Mouse (Mus musculus): ENCODE measurements around the gene Nwd1. TPM values are rescaled to one million over a fixed set of nuclear protein-coding genes. Genes with fewer than 3 reads are reported as not detected.

The Nwd1 gene
- polyA plus RNA-seq, 2 experiments: 0.15 to 0.21 TPM

DNA sequence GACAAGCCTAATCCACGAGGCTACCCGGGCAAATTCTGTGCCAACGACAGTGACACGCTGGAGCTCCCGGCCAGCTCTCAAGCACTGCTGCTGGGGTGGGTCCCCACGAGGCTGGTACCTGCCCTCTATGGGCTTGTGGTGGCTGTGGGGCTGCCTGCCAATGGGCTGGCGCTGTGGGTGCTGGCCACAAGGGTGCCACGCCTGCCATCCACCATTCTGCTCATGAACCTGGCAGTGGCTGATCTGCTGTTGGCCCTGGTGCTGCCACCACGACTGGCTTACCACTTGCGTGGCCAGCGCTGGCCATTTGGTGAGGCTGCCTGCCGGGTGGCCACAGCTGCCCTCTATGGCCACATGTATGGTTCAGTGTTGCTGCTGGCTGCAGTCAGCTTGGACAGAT is 115.8 kb downstream of the Nwd1 start:
- Histone ChIP-seq H3K4me3 (replicated peaks; ENCODE audit: low read length) (no peak overlapping the region), H3K27me3 (ENCODE audit: control insufficient read depth, insufficient read depth, low read length) (no peaks in the 10 kb centered on the region), H3K9me3 (ENCODE audit: control insufficient read depth, low read length) (no peaks in the 10 kb centered on the region), H3K4me1 (ENCODE audit: control insufficient read depth, insufficient read depth, low read length) (no peaks in the 10 kb centered on the region), H3K9ac (ENCODE audit: low read depth, low read length, severe bottlenecking) (no peak overlapping the region), H3K4me2 (replicated peaks; ENCODE audit: low read depth, low read length, severe bottlenecking) (no peak overlapping the region), H3K36me3 (ENCODE audit: control insufficient read depth, insufficient read depth, low read length) (peaks cover 15% of the 10 kb centered on the region), H3K27ac (replicated peaks; ENCODE audit: low read depth, low read length) (no peak overlapping the region)
- DNase-seq (ENCODE audit: low spot score) (no peak), ATAC-seq (ENCODE audit: low FRiP score, low read depth) (no peak)
- WGBS: 89% methylated on average over 12 of the region's 12 CpGs
- no peak for TF ChIP-seq POLR2A (IDR thresholded peaks at IDR 0.05; ENCODE audit: borderline replicate concordance, extremely low read depth, insufficient read depth, insufficient read length)

DNA sequence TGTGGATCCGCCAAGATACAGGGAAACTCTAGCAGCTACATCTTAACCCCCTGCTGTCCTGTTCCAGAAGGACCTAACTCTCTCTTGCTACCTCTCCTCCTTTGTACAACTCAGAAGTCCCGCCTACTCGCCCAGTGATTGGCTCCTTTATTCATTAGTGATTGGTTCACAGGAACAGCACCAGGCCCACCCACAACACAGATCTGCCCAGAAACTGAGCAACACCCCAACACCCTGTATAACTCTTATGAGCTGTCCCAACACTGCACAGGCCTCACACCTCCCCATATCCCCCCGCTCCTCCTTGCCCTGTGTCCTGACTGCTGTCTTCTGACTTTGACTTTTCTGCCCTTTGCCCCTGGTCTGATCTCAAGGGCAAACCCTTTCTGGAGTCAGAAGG is 119.2 kb downstream of the Nwd1 start:
- Histone ChIP-seq H3K9me3 (ENCODE audit: control insufficient read depth, low read length) (no peaks in the 10 kb centered on the region), H3K4me1 (ENCODE audit: control insufficient read depth, insufficient read depth, low read length) (no peaks in the 10 kb centered on the region), H3K27ac (replicated peaks; ENCODE audit: low read depth, low read length) (no peak overlapping the region), H3K4me2 (replicated peaks; ENCODE audit: low read depth, low read length, severe bottlenecking) (no peak overlapping the region), H3K9ac (ENCODE audit: low read depth, low read length, severe bottlenecking) (no peak overlapping the region), H3K4me3 (replicated peaks; ENCODE audit: low read length) (no peak overlapping the region), H3K27me3 (ENCODE audit: control insufficient read depth, insufficient read depth, low read length) (no peaks in the 10 kb centered on the region), H3K36me3 (ENCODE audit: control insufficient read depth, insufficient read depth, low read length) (no peaks in the 10 kb centered on the region)
- no peak for DNase-seq (ENCODE audit: low spot score)
- WGBS: 66% methylated on average over 4 of the region's 4 CpGs
- no peak for ATAC-seq (ENCODE audit: low FRiP score, low read depth)
- TF ChIP-seq POLR2A (IDR thresholded peaks at IDR 0.05; ENCODE audit: borderline replicate concordance, extremely low read depth, insufficient read depth, insufficient read length): no peak

DNA sequence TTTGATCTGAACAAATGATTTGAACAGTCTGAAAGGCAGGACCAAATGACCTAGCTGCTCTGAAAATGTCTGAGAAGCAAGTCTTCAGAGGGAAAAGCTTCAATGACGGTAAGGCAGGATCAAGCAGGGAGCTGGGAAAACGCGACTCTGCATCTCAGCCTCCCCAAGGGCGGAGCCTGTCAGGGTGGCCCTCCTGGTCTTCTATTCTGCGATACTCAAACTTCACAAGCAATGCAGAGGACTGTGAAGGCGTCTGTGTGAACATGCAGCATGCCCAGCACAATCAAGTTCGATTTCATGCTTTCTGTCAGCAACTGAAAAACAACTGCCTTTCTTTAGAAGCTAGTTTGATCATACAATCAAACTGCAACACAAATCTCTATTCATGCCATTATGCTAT is 120.3 kb downstream of the Nwd1 start:
- DNase-seq (ENCODE audit: low spot score) (no peak), ATAC-seq (ENCODE audit: low FRiP score, low read depth) (no peak)
- H3K27me3 ChIP-seq (ENCODE audit: control insufficient read depth, insufficient read depth, low read length): no peaks in the 10 kb centered on the region
- TF ChIP-seq POLR2A (IDR thresholded peaks at IDR 0.05; ENCODE audit: borderline replicate concordance, extremely low read depth, insufficient read depth, insufficient read length): no peak
- no peaks in the 10 kb centered on the region for H3K4me1 ChIP-seq (ENCODE audit: control insufficient read depth, insufficient read depth, low read length)
- no peak overlapping the region for H3K4me3 ChIP-seq (replicated peaks; ENCODE audit: low read length)
- H3K36me3 ChIP-seq (ENCODE audit: control insufficient read depth, insufficient read depth, low read length): no peaks in the 10 kb centered on the region
- 34% methylated on average over 7 of the region's 7 CpGs for WGBS
- no peak overlapping the region for H3K4me2 ChIP-seq (replicated peaks; ENCODE audit: low read depth, low read length, severe bottlenecking)
- H3K9me3 ChIP-seq (ENCODE audit: control insufficient read depth, low read length): no peaks in the 10 kb centered on the region
- H3K9ac ChIP-seq (ENCODE audit: low read depth, low read length, severe bottlenecking): no peak overlapping the region
- no peak overlapping the region for H3K27ac ChIP-seq (replicated peaks; ENCODE audit: low read depth, low read length)

Small RNA genes lying within 50 kb of the gene (microRNA-seq; reads per million reads assigned to microRNA genes)
- gene Gm26237: not detected

Other genes with a start within 250 kb of the Nwd1 start
- gene Eps15l1, start 225.3 kb upstream of the Nwd1 start, polyA plus RNA-seq (2012; rRNA removed): 109 and 114 TPM in 2 replicates
- gene Eps15l1, start 225.3 kb upstream of the Nwd1 start, polyA plus RNA-seq (2014; fragmentation: Nextera tagmentation; extraction: Ambion mirVana): 56.5 and 62.0 TPM in 2 replicates
- gene Calr3, start 202.8 kb upstream of the Nwd1 start, polyA plus RNA-seq (2012; rRNA removed): 0.47 and 0.62 TPM in 2 replicates
- 1.4 and 1.7 TPM in 2 replicates for gene Calr3, start 202.8 kb upstream of the Nwd1 start, polyA plus RNA-seq (2014; fragmentation: Nextera tagmentation; extraction: Ambion mirVana)
- 16.2 and 18.3 TPM in 2 replicates for gene 1700030K09Rik, start 202.8 kb upstream of the Nwd1 start, polyA plus RNA-seq (2012; rRNA removed)
- 13.2 and 13.5 TPM in 2 replicates for gene 1700030K09Rik, start 202.8 kb upstream of the Nwd1 start, polyA plus RNA-seq (2014; fragmentation: Nextera tagmentation; extraction: Ambion mirVana)
- 110 and 137 TPM in 2 replicates for gene Cherp, start 171.5 kb upstream of the Nwd1 start, polyA plus RNA-seq (2012; rRNA removed)
- gene Cherp, start 171.5 kb upstream of the Nwd1 start, polyA plus RNA-seq (2014; fragmentation: Nextera tagmentation; extraction: Ambion mirVana): 58.9 and 62.7 TPM in 2 replicates
- 46.5 and 75.0 TPM in 2 replicates for gene Slc35e1, start 154.1 kb upstream of the Nwd1 start, polyA plus RNA-seq (2012; rRNA removed)
- gene Slc35e1, start 154.1 kb upstream of the Nwd1 start, polyA plus RNA-seq (2014; fragmentation: Nextera tagmentation; extraction: Ambion mirVana): 16.2 and 16.3 TPM in 2 replicates
- gene Med26, start 98.4 kb upstream of the Nwd1 start, polyA plus RNA-seq (2012; rRNA removed): 17.0 and 24.6 TPM in 2 replicates
- gene Med26, start 98.4 kb upstream of the Nwd1 start, polyA plus RNA-seq (2014; fragmentation: Nextera tagmentation; extraction: Ambion mirVana): 16.4 and 18.3 TPM in 2 replicates
- gene Smim7, start 75.6 kb upstream of the Nwd1 start, polyA plus RNA-seq (2012; rRNA removed): 67.3 and 75.6 TPM in 2 replicates
- 115 and 118 TPM in 2 replicates for gene Smim7, start 75.6 kb upstream of the Nwd1 start, polyA plus RNA-seq (2014; fragmentation: Nextera tagmentation; extraction: Ambion mirVana)
- 44.2 and 55.9 TPM in 2 replicates for gene Tmem38a, start 74.7 kb upstream of the Nwd1 start, polyA plus RNA-seq (2012; rRNA removed)
- 36.5 and 41.4 TPM in 2 replicates for gene Tmem38a, start 74.7 kb upstream of the Nwd1 start, polyA plus RNA-seq (2014; fragmentation: Nextera tagmentation; extraction: Ambion mirVana)
- 162 and 180 TPM in 2 replicates for gene Sin3b, start 76.6 kb downstream of the Nwd1 start, polyA plus RNA-seq (2012; rRNA removed)
- gene Sin3b, start 76.6 kb downstream of the Nwd1 start, polyA plus RNA-seq (2014; fragmentation: Nextera tagmentation; extraction: Ambion mirVana): 203 and 211 TPM in 2 replicates
- 2.0 and 3.8 TPM in 2 replicates for gene F2rl3, start 115.2 kb downstream of the Nwd1 start, polyA plus RNA-seq (2012; rRNA removed)
- gene F2rl3, start 115.2 kb downstream of the Nwd1 start, polyA plus RNA-seq (2014; fragmentation: Nextera tagmentation; extraction: Ambion mirVana): 0.69 and 1.5 TPM in 2 replicates

Measured in limb, embryonic 14.5 days (tissue).